Mouse (Mus musculus) midbrain, postnatal 0 days (tissue): Measurements from ENCODE around the gene Hsd11b2. TPM values are rescaled to one million over a fixed set of nuclear protein-coding genes. Genes with fewer than 3 reads are reported as not detected.

Experiments
- ATAC-seq: fragments of 200-750 bp; cut with Nextera tagmentation; 2 replicates; pipeline ENCODE4 v1.8.0; 2017; ENCODE audit warnings: moderate number of reproducible peaks, mild to moderate bottlenecking, moderate TSS enrichment, moderate library complexity; ENCODE audit not compliant: low FRiP score
- DNase-seq: peaks from one replicate; pipeline ENCODE4 v3.0.0-alpha.2; 2015; ENCODE audit warnings: low spot score
- H3K27ac ChIP-seq: fragments of 300-500 bp; sonication (generic); 2 replicates; pipeline ENCODE4 v1.5.1; 2014; ENCODE audit warnings: low read depth, mild to moderate bottlenecking, low read length, mixed read lengths
- H3K27me3 ChIP-seq: fragments of 300-500 bp; sonication (generic); 2 replicates; pipeline ENCODE4 v1.6.1; 2014; ENCODE audit warnings: low read length, control low read depth, mixed read lengths; ENCODE audit not compliant: insufficient read depth
- H3K36me3 ChIP-seq: fragments of 300-500 bp; sonication (generic); 2 replicates; pipeline ENCODE4 v1.6.1; 2014; ENCODE audit warnings: low read length, control low read depth, mixed read lengths; ENCODE audit not compliant: insufficient read depth
- H3K4me1 ChIP-seq: fragments of 300-500 bp; sonication (generic); 2 replicates; pipeline ENCODE4 v1.6.1; 2014; ENCODE audit warnings: mild to moderate bottlenecking, control low read depth, antibody characterized with exemption, low read length, mixed read lengths; ENCODE audit not compliant: insufficient read depth
- H3K4me2 ChIP-seq: fragments of 300-500 bp; sonication (generic); 2 replicates; pipeline ENCODE4 v1.6.1; 2014; ENCODE audit warnings: low read depth, mild to moderate bottlenecking, low read length, mixed read lengths; ENCODE audit not compliant: poor library complexity, severe bottlenecking
- H3K4me3 ChIP-seq: fragments of 300-500 bp; sonication (generic); 2 replicates; pipeline ENCODE4 v1.5.1; 2014; ENCODE audit warnings: low read depth, mild to moderate bottlenecking, low read length, moderate library complexity
- H3K9ac ChIP-seq: fragments of 300-500 bp; sonication (generic); replicated peaks from 2 replicates; pipeline ENCODE4 v1.6.1; 2014; ENCODE audit warnings: mild to moderate bottlenecking, low read length, moderate library complexity, mixed read lengths; ENCODE audit not compliant: poor library complexity, severe bottlenecking
- H3K9me3 ChIP-seq: fragments of 300-500 bp; sonication (generic); 2 replicates; pipeline ENCODE4 v1.6.1; 2016; ENCODE audit warnings: low read length, control low read depth
- CTCF ChIP-seq: IDR thresholded peaks from 2 replicates; pipeline ENCODE4 v1.5.1; 2016; ENCODE audit warnings: antibody characterized with exemption, mild to moderate bottlenecking
- whole genome bisulfite sequencing: fragments of 180-500 bp; shearing (Covaris S2); extraction: QIAGEN DNeasy Blood & Tissue Kit; methylation state at CpG from one replicate; pipeline ENCODE4 v1.1.7; 2014; 5-methylcytosine and 5-hydroxymethylcytosine counted together
- polyA plus RNA-seq: library from polyadenylated mRNA; unstranded; fragments of >200 nt; fragmentation: Nextera tagmentation; extraction: Ambion mirVana; gene quantifications from 2 replicates; pipeline ENCODE4 v1.2.1, GENCODE M21; 2015
- total RNA-seq: library from RNA; depleted of rRNA; stranded (reverse); fragments of >200 nt; gene quantifications from 2 replicates; pipeline ENCODE4 v1.2.3, GENCODE M21; 2014; rRNA removed

Hsd11b2 gene
- total RNA-seq (0.57 and 0.88 TPM in 2 replicates), polyA plus RNA-seq (1.3 and 1.9 TPM in 2 replicates)

DNA sequence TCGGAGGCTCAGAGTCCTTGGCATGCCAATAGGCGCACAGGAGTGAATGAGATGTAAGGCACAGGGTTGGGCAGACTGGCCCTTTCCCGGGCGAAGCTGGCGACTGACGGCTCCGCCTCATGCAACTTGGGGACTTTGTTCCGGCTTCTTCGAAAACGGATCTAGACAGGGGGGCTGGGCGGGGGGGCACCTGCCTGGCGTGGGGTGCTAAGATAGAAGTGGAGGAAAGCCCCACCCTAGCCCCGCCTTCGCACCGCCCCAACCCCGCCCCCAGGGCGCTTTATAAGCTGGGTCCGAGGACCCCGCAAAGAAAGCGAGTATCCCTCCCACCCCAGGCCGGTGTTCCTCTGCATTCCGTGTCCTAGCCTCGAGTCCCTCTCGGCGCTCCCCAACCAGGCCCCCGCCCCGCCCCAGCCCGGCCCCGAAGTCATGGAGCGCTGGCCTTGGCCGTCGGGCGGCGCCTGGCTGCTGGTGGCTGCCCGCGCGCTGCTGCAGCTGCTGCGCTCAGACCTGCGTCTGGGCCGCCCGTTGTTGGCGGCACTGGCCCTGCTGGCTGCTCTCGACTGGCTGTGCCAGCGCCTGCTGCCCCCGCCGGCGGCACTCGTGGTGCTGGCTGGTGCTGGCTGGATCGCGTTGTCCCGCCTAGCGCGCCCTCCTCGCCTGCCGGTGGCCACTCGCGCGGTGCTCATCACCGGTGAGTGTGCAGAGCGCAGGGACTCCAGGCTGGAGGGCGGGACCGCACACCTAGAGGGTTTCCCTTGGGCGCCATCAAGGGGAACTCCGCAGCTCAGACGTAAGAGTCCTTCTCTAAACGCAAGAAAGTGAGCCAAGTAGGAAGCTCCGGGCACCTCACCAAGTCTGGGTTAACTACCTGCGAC is at the start of gene Hsd11b2:
Hsd11b2 (plus strand) TSS at position 320 of the 878 bp plus-strand sequence.
- peak; percentile 17 for TF ChIP-seq CTCF
- Histone ChIP-seq H3K36me3 (no peaks in the 10 kb centered on the region), H3K4me2 (peak within 1 kb of the TSS; percentile 98), H3K4me3 (peak within 1 kb of the TSS; percentile 43), H3K4me1 (peaks cover 6% of the 10 kb centered on the region; the same call in 1 of the 2 replicates), H3K27ac (no peak within 1 kb of the TSS), H3K27me3 (peaks cover 16% of the 10 kb centered on the region), H3K9ac (peak within 1 kb of the TSS; percentile 42; the same call in 1 of the 2 replicates), H3K9me3 (no peaks in the 10 kb centered on the region)
- DNase-seq (peak; percentile 67), ATAC-seq (peak; percentile 45; the same call in 1 of the 2 replicates)
- WGBS: under 1% methylated on average over 61 of the region's 68 CpGs

- peaks cover 13% of the 10 kb centered on the region for H3K36me3 ChIP-seq
- 16% methylated on average over 6 of the region's 6 CpGs for whole genome bisulfite sequencing
- H3K9me3 ChIP-seq: no peaks in the 10 kb centered on the region
- peak overlapping the region; percentile 45; the same call in 1 of the 2 replicates for H3K4me3 ChIP-seq
- peak; percentile 9; the same call in 1 of the 2 replicates for ATAC-seq
- peak overlapping the region; percentile 43 for H3K27ac ChIP-seq
- H3K4me2 ChIP-seq: peak overlapping the region; percentile 68
- H3K9ac ChIP-seq: peak overlapping the region; percentile 9; the same call in 1 of the 2 replicates
- peaks cover 19% of the 10 kb centered on the region for H3K4me1 ChIP-seq
- no peaks in the 10 kb centered on the region for H3K27me3 ChIP-seq
- TF ChIP-seq CTCF: no peak
- DNase-seq: peak; percentile 82
Measured at GRCm38 (mm10) chr8:105469041-105469695, 49.4 kb upstream of the Hsd11b2 start.

DNA sequence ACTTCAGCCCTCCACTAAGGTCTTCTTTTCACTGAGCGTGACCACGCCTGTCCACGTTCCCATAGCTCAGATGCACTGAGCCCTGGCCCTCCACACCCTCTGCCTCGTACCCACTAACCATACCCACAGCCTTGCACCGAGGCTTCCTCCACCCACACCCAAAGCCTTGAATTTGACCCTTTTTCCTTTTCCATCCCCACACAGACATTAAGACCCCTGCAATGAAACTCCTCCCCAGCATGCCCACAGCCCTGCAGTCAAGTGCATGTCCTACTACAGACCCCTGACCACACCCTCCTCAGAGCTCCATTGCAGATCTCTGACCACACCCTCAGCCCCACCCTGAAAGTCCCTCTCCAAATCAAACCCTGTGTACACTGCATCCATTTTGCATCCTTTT is 48.7 kb upstream of the Hsd11b2 start:
- Histone ChIP-seq H3K9ac (peak overlapping the region; percentile 73), H3K4me1 (peaks cover 23% of the 10 kb centered on the region), H3K9me3 (no peaks in the 10 kb centered on the region), H3K4me2 (peak overlapping the region; percentile 68), H3K27me3 (no peaks in the 10 kb centered on the region), H3K4me3 (peak overlapping the region; percentile 45), H3K36me3 (peaks cover 13% of the 10 kb centered on the region), H3K27ac (peak overlapping the region; percentile 69)
- ATAC-seq (no peak), DNase-seq (no peak)
- no peak for TF ChIP-seq CTCF
- WGBS: 77% methylated on average over 5 of the region's 5 CpGs

- WGBS: 70% methylated on average over 5 of the region's 5 CpGs
- peak overlapping the region; percentile 45 for H3K4me3 ChIP-seq
- peak overlapping the region; percentile 68 for H3K4me2 ChIP-seq
- DNase-seq (no peak), ATAC-seq (no peak)
- TF ChIP-seq CTCF: no peak
- H3K9ac ChIP-seq: peak overlapping the region; percentile 73
- H3K27me3 ChIP-seq: no peaks in the 10 kb centered on the region
- H3K9me3 ChIP-seq: no peaks in the 10 kb centered on the region
- peaks cover 13% of the 10 kb centered on the region for H3K36me3 ChIP-seq
- H3K27ac ChIP-seq: peak overlapping the region; percentile 69
- H3K4me1 ChIP-seq: peaks cover 23% of the 10 kb centered on the region
Measured at GRCm38 (mm10) chr8:105470262-105470661, 48.3 kb upstream of the Hsd11b2 start.

DNA sequence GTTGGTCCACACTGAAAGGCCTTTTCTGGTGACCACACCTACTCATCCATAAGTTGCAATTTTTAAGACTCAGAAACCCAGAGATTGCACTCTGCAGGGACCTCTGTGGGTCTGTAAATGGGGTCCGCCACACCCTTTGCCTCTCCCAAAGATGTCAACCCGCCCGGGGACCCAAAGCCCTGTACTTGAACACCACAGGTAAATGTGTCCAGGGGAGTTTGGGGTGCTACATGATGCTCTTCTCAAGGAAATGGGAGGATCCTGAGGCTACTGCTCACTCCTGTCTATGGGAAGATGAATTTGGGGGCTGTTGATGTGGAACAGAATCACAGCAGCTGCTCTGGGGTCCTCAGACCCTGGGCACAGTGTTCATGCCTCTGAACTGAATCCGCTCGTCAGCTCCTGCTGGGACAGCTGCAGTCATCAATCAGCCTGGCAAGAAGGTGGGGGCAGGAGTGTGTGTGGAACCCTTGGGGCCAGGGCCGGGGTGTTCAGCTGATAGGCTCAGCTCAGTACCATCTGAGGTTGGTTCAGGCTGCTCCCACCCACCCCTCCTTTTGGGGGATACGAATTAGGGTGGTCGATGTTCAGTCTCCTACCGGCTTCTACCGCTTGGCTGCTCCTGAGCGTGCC is 47.8 kb upstream of the Hsd11b2 start:
- no peak for DNase-seq
- 21% methylated on average over 11 of the region's 11 CpGs for WGBS
- Histone ChIP-seq H3K9me3 (no peaks in the 10 kb centered on the region), H3K4me2 (peak overlapping the region; percentile 68), H3K4me1 (peaks cover 23% of the 10 kb centered on the region), H3K27ac (peak overlapping the region; percentile 69), H3K4me3 (peak overlapping the region; percentile 45), H3K9ac (peak overlapping the region; percentile 73), H3K27me3 (no peaks in the 10 kb centered on the region), H3K36me3 (peaks cover 13% of the 10 kb centered on the region)
- ATAC-seq: no peak
- TF ChIP-seq CTCF: no peak
